Mouse (Mus musculus) olfactory bulb, adult 2 months (tissue): Measurements from ENCODE around the gene Adar.

Source experiments
- CTCF ChIP-seq: fragments of 200-500 bp; IDR thresholded peaks from 2 replicates; pipeline ENCODE4 v1.5.1; 2012; ENCODE audit warnings: low read depth, mild to moderate bottlenecking, low read length, moderate library complexity; ENCODE audit not compliant: insufficient read depth
- POLR2A ChIP-seq: fragments of 200-500 bp; IDR thresholded peaks from 2 replicates; pipeline ENCODE4 v1.6.1; 2012; ENCODE audit warnings: mild to moderate bottlenecking, low read depth, low read length, moderate library complexity; ENCODE audit not compliant: insufficient read depth

DNA sequence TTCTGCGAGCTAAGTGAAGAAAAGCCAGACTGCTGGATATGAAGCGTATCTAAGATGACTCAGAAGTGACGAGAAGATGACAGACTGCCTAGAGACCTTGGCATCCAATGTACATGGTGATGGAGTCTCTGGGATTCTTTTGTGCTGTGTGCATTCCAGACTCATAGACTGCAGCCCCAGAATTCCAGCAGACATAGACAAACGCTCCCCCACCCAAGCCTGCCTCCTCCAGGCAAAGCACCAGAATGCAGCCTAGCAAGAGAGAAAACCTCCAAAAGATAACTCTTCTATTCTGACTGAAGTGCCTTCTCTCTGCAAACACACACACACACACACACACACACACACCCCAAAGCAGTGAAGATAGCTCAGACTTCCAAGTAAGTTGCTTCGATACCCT is 80.9 kb downstream of the Adar start:
- TF ChIP-seq POLR2A: no peak
- no peak for TF ChIP-seq CTCF
